Mouse (Mus musculus) NIH3T3 (cell line): ENCODE measurements around the gene Vps37d.

Source experiments
- DNase-seq: peaks from one replicate; pipeline ENCODE4 v3.0.0-alpha.2; 2012; ENCODE audit warnings: low read depth

Gene Vps37d

DNA sequence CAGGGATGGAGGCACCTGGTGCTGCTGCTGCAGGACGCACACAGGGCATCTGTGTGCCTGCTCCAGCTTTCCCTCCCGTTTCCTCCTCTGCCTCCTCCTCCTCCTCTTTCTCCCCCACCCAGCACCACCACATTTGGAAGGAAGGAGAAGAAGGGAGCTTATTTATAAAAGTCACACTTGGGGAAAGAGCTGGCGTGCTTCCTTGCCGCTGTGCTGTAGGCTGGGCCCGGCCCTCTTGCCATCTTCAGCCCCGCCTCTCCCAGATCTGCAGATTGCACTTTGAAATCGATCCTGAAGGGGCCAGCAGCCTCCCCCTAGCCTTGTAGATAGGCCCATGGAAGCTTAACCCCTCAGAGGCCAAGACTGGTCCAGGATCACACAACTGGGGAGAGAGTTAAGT lies 52.2 kb downstream of the Vps37d start:
- no peak for DNase-seq

DNA sequence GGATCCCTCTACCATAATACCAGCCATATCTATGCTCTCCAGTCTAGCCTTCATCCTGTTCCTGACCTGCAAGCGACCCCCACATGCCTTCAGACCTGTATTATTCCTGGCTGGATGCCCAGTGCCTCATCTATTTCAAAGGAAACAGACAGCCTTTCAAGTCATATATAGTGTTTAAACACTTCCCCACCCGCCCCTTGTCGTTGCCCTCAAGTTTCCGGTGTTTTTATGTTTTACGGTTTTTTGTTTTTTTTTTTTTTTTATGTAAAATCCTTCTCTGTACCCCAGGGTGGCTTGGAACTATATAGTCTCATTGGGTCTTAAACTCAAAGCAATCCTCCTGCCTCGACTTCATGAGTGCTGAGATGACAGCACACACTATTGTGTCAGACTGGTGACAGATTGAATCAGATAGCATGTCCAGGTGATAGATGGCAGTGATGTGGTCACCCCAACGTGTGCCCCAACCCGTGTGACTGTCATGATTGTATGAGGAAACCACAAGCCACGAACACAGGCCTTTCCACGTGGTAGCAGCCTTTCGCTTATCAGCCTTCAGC lies 53.3 kb downstream of the Vps37d start:
- DNase-seq, result peak; percentile 22

DNA sequence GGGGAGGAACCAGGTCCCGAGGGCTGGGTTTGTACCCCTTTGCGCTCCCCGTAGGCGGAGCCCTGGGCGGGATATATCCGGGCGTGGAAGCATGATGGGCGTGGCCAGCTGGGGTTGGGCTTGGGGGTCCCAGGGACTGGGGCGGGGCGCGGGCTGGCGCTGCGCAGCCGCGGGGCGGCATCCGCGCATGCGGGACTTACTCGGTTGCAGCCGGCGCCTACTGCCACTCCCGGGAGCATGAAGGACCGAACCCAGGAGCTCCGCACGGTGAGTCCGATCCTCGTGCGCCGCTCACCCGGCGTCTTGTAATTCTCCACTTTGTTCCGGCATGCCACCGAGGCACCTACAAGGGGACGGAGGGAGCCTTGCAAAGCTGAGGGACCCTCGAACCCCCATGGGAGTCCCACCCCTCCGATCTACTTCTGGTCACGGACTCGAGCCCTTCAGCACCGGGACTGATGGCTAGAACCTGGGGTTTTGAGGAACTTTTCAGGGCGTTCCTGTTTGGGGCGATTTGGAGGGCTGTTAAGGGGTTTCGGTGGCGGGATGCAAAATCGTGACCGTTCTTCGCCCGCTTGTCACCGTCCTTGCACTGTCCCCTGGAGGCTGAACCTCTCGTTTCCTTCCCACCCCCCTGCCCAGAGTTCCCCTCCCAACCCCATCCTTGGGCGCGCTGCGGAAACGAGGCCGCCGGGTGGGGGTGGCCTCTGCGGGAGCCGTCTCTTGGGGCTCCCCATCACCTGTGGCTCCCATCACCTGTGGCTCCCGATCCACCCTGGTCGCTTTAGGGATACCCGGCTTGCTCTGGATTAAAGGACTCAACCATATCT lies 54.5 kb downstream of the Vps37d start, which contains the start of gene Stx1a:
Gene Stx1a (plus strand): TSS at position 139 of the 830 bp plus-strand sequence.
- DNase-seq, result peak; percentile 97
